ENCODE assay signal across 16 mouse cellular contexts in genomic region chr7:126284021-126284420, GRCm38 (mm10). TPM values are rescaled to one million over a fixed set of nuclear protein-coding genes. Genes with fewer than 3 reads are reported as not detected.
DNase-seq lines count a peak whose midpoint lies in the region; TF ChIP-seq lines count a peak whose summit lies in the region.
"Had no signal": no experiment of that assay in that cellular context is flagged by ENCODE, and none has a peak within 500 bp of the region (broad histone marks: within the 10 kb centered on the region; RNA-seq: fewer than 3 reads in every experiment).

No protein-coding gene starts in this region.

- H3K4me3 ChIP-seq in spleen, adult 2 months (ENCODE audit: extremely low read depth, insufficient read depth, insufficient read length) = no peak overlapping the region
- H3K4me3 ChIP-seq: embryonic facial prominence, embryonic 10.5 days; forebrain, embryonic 15.5 days; heart, embryonic 12.5 days; hindbrain, embryonic 15.5 days had no signal

- H3K27ac ChIP-seq in spleen, adult 2 months (ENCODE audit: insufficient read depth, low read length) = peak overlapping the region; percentile 94
- H3K27ac ChIP-seq: embryonic facial prominence, embryonic 10.5 days; forebrain, embryonic 15.5 days; hindbrain, embryonic 15.5 days had no signal

- H3K27me3 ChIP-seq in spleen, adult 2 months (ENCODE audit: control insufficient read depth, insufficient read depth, low read length) = no peaks in the 10 kb centered on the region
- H3K27me3 ChIP-seq: forebrain, embryonic 15.5 days; heart, embryonic 12.5 days; hindbrain, embryonic 15.5 days had no signal

- 62% methylated on average over 5 of the region's 5 CpGs for WGBS in spleen, adult 2 months

- peaks cover 5% of the 10 kb centered on the region; the same call in 1 of the 2 replicates for H3K36me3 ChIP-seq in spleen, adult 2 months (ENCODE audit: control insufficient read depth, insufficient read depth, low read length)

- TF ChIP-seq POLR2A in spleen, adult 2 months (IDR thresholded peaks at IDR 0.05; ENCODE audit: low read depth, low read length) = no peak

- DNase-seq in cerebellum, adult 9-11 months = peak; percentile 25
- no peak for DNase-seq in cerebellum, postnatal 14 days
- DNase-seq in kidney, adult 9 months = peak; percentile 46
- DNase-seq in kidney, postnatal 14 days = no peak
- DNase-seq in spleen, adult 2 months (ENCODE audit: low read depth in 1 of 2, low spot score in 2 of 2) = no peak
- no peak for DNase-seq in spleen, postnatal 36 days (ENCODE audit: low spot score in 2 of 2)
- DNase-seq in induced T-regulatory cell, adult 2 months (ENCODE audit: low read depth) = peak; percentile 47
- no peak for DNase-seq in heart, adult 8-10 months (ENCODE audit: low spot score)
- DNase-seq: adrenal gland, postnatal 25 days; cerebellum, adult 9-10 months; heart, adult 18-20 months; heart, postnatal 36 days had no signal

- H3K4me1 ChIP-seq in spleen, adult 2 months (ENCODE audit: control insufficient read depth, insufficient read depth, insufficient read length) = peaks cover 68% of the 10 kb centered on the region; the same call in 1 of the 2 replicates

- TF ChIP-seq CTCF in spleen, adult 2 months (IDR thresholded peaks at IDR 0.05; ENCODE audit: extremely low read depth, insufficient read depth, insufficient read length, insufficient replicate concordance) = no peak

RNA-seq across cellular contexts. Expression of gene Sbk1, which starts 11.6 kb away (rescaled TPM):
- polyA plus RNA-seq in spleen, adult 2 months (2012; rRNA removed) = 73.4 and 99.1 TPM in 2 replicates
- total RNA-seq in heart, adult 8-10 months (2022) = 10 to 100 TPM; 73.6 to 99.4 (median 84.5) TPM

Comparison
In these comparisons a context has a peak if more than half of its experiments do, and no peak if none do; other contexts are left out.
1. DNase-seq: peak in cerebellum, adult 9-11 months (single experiment), kidney, adult 9 months (single experiment) and induced T-regulatory cell, adult 2 months (single experiment); none in cerebellum, postnatal 14 days (0 of 2), kidney, postnatal 14 days (single experiment), spleen, adult 2 months (0 of 2), spleen, postnatal 36 days (0 of 2) and heart, adult 8-10 months (single experiment).